ENCODE assay signal across 23 mouse cellular contexts in the genomic region with DNA sequence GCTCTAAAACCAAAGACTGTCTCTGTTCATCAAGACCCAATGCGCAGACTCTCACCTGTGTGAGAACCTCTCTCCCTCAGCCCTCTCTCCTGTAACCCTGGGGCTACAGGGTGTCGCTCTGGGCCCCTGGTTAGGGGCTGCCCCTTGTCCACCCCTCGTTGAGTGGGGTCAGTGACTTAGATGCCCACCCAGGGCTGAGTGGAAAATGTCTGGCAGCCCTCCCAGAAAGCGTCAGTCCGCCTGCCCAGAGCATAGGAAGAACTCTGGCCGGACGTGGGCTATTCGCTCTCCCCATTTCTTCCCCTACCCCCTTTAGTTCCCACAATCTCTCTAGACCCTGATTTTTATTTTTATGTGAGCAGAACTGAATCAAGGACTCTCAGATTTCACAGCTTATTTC. TPM values are rescaled to one million over a fixed set of nuclear protein-coding genes. Genes with fewer than 3 reads are reported as not detected.
DNase-seq lines count a peak whose midpoint lies in the region; TF ChIP-seq lines count a peak whose summit lies in the region.
"Had no signal": no experiment of that assay in that cellular context is flagged by ENCODE, and none has a peak within 500 bp of the region (broad histone marks: within the 10 kb centered on the region; RNA-seq: fewer than 3 reads in every experiment).

No protein-coding gene starts in this region.

- H3K4me3 ChIP-seq in left cerebral cortex, adult 2 months, result no peak overlapping the region
- H3K4me3 ChIP-seq: forebrain, embryonic 12.5 days; hindbrain, embryonic 10.5 days; kidney, embryonic 15.5 days; limb, embryonic 12.5 days had no signal

- TF ChIP-seq CTCF in left cerebral cortex, adult 2 months (IDR thresholded peaks at IDR 0.05), result no peak

- intact Hi-C loops in left cerebral cortex, adult 2 months (cut with DNase I), result loop anchor here (1.0 to 5.0 kb wide), 2 partner anchors 28 to 64 kb away; no protein-coding TSS in a partner anchor

- peak overlapping the region; percentile 83 for H3K27ac ChIP-seq in left cerebral cortex, adult 2 months
- H3K27ac ChIP-seq: forebrain, embryonic 12.5 days; hindbrain, embryonic 10.5 days; hindbrain, postnatal 0 days; kidney, embryonic 15.5 days; limb, embryonic 12.5 days; macrophage had no signal

- DNase-seq in heart, adult 11 months, result peak; percentile 54
- no peak for DNase-seq in heart, adult 9 months (ENCODE audit: low spot score in 2 of 2)
- peak in 1 of 2 experiments; percentile 6 for DNase-seq in left cerebral cortex, adult 2 months (ENCODE audit: extremely low spot score in 1 of 2, low spot score in 2 of 2)
- no peak for DNase-seq in left cerebral cortex, adult 18-20 months (ENCODE audit: low spot score in 2 of 2)
- peak; percentile 23 to 33 for DNase-seq in right cerebral cortex, postnatal 10 days (ENCODE audit: low spot score in 2 of 2)
- no peak for DNase-seq in right cerebral cortex, adult 18-20 months
- DNase-seq in thymus, postnatal 0 days (ENCODE audit: low spot score), result no peak
- DNase-seq: adrenal gland, postnatal 14 days; cerebellum, adult 9-11 months; embryo, embryonic 11 days; gastrocnemius, postnatal 14 days; layer of hippocampus, postnatal 36 days; retina, postnatal 1 day; thymus, postnatal 36 days had no signal

RNA-seq across cellular contexts. Expression of gene Mettl24, which starts 33.2 kb away (rescaled TPM):
- total RNA-seq in left cerebral cortex, adult 2 months (2021), result 1 to 10 TPM; 1.6 to 2.8 TPM
- 1 to 10 TPM; 2.3 to 3.0 TPM for total RNA-seq in left cerebral cortex, adult 18-20 months (2021)
- 0.50 and 0.64 TPM in 2 replicates for polyA plus RNA-seq in thymus, postnatal 0 days (2015; fragmentation: Nextera tagmentation; extraction: Ambion mirVana)
- total RNA-seq: CH12.LX; hindbrain, postnatal 0 days; MEL; monocyte, adult 5-6 weeks had no signal
- polyA plus RNA-seq: macrophage had no signal

Comparison
In these comparisons a context has a peak if more than half of its experiments do, and no peak if none do; other contexts are left out.
1. DNase-seq: peak in heart, adult 11 months (single experiment) and right cerebral cortex, postnatal 10 days (2 of 2); none in heart, adult 9 months (0 of 2), left cerebral cortex, adult 18-20 months (0 of 2), right cerebral cortex, adult 18-20 months (single experiment) and thymus, postnatal 0 days (single experiment).